Mouse (Mus musculus): ENCODE measurements around the gene Tubgcp6.

Gene Tubgcp6

DNA sequence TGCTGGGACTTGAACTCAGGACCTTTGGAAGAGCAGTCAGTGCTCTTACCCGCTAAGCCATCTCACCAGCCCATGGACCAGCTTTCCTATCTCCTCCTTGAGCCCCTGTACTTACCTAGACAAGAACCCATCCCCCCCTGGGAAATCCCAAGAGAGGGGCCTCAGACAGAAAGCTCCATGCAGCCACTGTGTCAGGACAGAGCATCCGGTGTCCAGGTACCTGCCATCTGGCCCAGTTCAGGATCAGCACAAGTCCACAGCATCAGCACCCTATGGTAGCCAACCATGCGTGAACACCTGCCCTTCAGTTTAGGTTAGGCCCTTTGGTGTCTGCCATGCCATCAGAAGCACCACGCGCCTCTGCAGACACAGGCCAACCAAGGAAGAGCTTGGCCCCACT is 58.0 kb downstream of the Tubgcp6 start:
- DNase-seq (ENCODE audit: low read depth, low spot score) = no peak

DNA sequence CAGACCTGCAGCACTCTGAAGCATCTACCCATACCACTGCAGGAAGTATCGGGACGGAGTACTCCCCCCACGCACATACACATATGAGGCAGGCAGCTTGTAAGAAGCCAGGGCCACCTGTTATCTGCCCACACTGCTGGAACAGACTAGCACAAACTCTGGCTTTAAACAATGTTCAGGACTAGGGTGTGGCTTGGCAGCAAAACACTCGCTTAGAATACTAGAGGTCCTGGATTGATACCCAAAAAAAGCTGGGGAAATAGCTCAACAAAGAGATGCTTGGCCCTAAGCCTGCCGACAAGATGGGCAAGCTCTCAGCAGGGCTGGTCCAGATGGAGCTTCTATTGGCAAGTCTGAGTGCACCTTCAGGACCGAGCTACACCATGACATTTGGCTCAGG is 59.4 kb downstream of the Tubgcp6 start:
- DNase-seq (ENCODE audit: low read depth, low spot score) = no peak

DNA sequence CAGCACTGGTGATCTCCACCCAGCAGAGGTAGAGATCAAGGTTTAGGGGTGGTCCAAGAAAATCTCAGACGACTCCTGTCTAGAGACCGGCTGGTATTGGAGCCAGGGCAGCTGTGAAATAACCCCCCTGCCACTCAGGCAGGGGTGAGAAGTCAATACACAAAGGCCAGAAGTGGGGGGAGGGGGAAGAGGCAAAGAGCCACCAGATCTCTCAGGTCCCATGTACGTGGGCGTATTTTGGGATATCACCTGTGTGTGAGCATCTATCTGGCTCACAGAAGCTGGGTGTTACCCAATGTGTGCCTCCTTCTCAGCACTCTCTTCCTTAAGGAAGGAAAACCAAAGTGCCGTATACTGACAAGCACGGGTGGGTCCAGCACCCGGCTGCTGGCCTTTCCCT is 59.9 kb downstream of the Tubgcp6 start:
- DNase-seq (ENCODE audit: low read depth, low spot score) = no peak

DNA sequence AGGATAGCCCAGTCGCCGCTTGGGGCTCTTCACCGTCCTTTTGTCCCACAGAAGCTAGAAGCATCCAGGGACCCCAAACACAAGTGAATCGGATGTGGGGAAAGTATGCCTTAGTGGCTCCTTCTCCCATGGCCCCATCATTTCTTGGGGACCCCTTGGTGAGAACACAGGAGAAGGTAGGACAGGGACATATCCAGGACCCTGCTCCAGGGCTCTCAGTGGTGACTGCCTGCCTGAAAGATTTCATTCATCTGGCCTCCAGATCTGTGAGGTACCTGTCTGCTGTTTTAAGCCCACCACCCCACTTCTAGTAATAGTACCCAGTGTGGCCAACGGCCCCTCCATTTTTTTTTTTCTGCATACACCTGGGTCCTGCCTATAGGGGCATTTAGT is 60.4 kb downstream of the Tubgcp6 start:
- no peak for DNase-seq (ENCODE audit: low read depth, low spot score)

DNA sequence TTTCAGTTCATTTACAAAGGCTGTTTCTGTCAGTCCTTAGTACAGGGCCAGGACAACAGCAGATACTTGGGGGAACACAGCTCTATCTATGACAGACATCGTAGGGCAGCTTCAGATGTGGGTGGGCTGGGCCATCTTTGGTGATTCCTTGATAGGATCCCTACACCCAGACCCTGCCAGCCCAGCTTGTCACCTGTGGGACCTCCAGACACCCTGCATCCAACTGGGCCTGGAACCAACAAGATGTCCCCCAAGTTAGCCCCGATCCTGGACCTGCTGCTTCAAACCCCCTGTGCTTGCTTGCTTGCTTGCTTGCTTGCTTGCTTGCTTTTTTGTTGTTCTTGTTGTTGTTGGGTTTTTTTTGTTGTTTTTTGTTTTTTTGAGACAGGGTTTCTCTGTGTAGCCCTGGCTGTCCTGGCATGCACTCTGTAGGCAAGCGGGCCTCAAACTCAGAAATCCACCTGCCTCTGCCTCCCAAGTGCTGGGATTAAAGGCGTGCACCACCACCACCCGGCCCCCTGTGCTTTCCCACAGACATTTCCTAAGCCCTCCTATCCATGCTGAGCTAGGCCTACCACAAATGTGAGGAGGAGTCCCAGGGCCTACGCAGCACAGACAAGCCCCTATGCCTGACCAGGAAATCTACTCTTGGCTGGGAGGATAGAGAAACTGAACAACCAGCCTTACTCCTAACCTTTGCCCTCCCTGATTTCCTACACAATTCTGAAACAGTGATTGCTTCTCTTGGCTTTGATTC is 61.0 kb downstream of the Tubgcp6 start:
- DNase-seq (ENCODE audit: low read depth, low spot score) = no peak

DNA sequence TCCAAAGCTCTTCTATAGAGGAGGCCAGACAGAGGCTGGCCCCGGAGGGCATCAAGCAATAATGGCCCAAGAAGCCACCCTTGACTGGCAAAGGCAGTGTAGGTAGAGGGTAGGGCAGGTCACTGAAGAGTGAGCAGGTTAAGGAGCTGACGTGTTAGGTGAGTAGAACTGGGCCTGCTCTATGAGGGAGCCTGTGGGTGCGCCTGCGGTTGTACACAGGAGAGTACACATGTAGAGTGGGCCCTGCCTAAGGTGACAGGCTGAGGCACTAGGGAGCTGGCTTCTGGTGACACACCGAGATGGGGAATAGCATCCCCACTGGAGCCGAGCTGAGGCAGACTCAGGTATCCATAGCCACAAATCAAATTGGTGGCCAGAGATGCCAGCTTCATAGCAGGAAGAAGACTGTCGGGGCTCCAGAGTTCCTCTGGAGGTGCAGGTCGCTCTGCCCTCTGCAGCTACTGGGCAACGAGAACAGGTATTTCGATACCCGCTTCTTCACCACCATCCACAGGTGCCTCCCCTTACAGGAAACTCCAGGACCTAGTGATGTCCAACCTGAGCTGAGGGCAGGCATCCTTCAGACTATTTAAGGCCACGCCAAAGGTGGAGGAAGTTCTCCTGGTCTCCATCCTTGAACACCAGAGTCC is 62.0 kb downstream of the Tubgcp6 start:
- DNase-seq (ENCODE audit: low read depth, low spot score) = no peak

DNA sequence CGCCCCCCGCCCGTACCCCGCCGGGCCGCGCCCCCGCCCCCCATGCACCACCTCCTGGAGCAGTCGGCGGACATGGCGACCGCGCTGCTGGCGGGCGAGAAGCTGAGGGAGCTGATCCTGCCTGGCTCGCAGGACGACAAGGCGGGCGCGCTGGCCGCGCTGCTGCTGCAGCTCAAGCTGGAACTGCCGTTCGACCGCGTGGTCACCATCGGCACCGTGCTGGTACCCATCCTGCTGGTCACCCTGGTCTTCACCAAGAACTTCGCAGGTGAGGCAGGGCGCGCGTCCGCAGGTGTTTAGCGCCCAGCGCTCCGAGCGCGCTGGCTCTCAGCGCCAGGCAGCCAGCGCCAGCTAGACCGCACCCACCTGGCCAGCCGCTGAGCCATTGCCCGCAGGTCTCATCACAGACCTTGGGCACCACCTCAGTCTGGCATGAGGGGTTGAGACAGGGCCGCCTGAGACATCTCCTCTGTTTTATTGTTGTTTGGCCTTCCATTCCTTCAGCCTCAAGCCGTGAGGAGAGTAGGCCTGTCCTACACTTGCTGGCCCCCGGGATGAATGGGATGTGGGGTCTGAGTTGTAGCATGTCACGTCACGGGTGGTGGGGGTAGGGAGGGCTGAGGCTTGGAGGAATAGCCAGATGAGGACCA is 62.8 kb downstream of the Tubgcp6 start:
- no peak for DNase-seq (ENCODE audit: low read depth, low spot score)

DNA sequence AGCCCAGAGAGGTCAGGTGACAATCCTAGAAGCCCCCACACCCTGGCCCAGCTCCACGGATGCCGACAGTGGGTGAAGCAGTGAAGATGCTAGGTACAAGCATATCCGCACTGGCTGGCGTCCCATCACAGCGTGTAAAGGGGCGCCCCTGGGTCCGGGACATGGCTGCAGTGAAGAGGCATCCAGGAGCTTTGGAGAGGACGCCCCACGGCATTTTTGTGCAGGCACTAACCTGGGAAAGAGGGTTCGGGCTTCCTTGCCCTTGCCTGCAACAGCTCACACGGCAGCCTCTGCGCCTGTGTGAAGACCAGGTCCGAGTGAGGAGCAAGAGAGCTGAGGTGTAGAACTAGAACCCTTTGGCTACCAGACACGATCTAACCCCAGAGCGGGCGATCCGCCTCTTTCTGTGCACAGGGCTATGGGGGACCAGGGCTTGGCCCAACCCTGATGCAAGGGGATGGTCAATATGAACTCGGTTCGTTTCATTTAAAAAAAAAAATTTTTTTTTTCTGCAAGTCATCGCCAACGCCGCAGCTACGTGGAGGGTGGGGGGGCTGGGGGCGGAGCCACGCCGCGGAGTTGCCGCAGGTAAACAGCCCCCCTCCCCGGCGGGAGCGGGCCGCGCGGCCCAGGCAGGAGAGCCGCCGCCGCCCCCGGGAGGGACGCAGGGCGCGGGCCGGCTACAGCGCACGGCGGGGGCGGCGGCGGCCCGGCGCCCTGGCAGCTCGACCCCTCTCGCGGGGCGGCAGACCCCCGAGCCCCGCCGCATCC is 63.6 kb downstream of the Tubgcp6 start, which contains the start of gene Panx2:
Panx2 (plus strand) TSS at position 574 of the 771 bp plus-strand sequence.
- no peak for DNase-seq (ENCODE audit: low read depth, low spot score)

DNA sequence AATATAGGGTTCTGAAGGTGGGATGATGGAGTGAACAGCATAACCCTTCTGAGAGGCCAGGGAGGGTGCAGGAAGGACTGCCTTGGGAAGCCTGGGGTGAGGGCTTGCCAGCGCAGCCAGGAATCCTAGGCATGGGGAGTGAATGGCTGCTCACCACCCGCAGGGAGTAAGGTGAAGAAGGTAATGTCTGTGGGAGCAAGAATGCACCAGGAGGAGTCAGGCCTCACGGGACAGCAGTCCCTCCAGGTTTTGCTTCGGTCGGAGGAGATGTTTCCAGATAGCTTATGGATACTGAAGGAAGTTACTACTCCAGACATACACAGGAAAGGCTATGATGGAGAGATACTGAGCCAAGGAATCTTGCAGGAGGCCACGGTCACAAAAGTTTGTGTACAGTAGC is 64.2 kb downstream of the Tubgcp6 start:
- DNase-seq (ENCODE audit: low read depth, low spot score) = no peak

DNA sequence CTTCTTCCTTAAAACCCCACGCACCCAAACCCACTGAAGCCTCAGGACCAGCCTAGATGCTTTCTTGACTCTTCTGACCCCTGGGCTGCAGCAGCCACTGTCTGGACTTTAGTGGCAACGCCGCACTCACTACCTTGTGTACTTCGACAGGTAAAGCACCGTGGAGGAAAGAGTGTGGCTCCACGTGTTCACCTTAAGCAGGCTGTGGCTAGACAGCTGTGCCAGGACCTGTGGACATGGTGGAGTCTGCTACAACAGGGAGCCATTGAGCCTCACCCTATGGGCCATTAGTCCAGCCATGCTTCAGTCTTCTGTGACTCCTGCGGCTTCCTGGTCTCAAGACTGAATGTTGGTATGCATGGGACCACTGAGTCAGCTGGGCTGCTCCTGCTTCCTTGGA is 68.2 kb downstream of the Tubgcp6 start:
- DNase-seq (ENCODE audit: low read depth, low spot score) = no peak

Measured in c-Kit-negative CD71-positive TER-119-positive erythroid progenitor cells, embryonic 14.5 days (primary cell).